Mouse (Mus musculus): ENCODE data around the gene Aamdc.

Gene Aamdc

DNA sequence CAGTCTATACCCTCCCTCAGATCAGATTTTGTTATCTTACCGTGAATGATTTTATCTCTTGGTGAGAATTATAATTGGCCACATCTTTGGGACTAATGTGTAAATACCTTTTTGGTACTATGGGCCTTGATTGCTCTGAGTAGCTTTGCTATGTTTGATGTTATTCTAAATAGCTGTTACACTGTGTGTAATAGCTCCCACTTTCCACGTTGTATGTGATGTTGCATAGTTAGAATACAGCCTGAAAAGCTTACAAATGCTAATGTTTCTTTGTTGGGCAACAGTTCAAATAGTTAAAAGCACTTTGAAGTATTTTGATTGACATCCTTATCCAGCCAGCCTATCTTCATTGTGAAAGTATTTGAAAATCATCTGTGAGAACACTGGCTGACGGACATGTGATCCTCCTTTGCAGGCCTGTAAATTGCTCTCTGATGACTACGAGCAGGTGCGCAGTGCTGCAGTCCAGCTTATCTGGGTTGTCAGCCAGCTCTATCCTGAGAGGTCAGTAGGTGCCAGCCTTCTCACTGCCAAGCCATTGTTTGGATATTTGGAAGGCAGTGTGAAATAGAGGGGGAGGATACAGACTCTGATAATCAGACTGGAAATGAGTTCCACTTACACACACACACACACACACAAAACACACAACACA, 78.6 kb downstream of the Aamdc start:
- no peak for DNase-seq

Measured in thymus, postnatal 25 days (tissue).